Mouse (Mus musculus) cerebellum, adult 2 months (tissue): ENCODE data around the gene Gm45837.

Experiments
- CTCF ChIP-seq: fragments of 200-500 bp; IDR thresholded peaks from 2 replicates; pipeline ENCODE4 v1.5.1; 2011; ENCODE audit warnings: low read depth, mild to moderate bottlenecking, control low read depth, low read length, moderate library complexity, borderline replicate concordance; ENCODE audit not compliant: insufficient read depth
- POLR2A ChIP-seq: fragments of 200-500 bp; IDR thresholded peaks from 2 replicates; pipeline ENCODE4 v1.6.1; 2011; ENCODE audit warnings: low read length, control low read depth, borderline replicate concordance; ENCODE audit not compliant: insufficient read depth

DNA sequence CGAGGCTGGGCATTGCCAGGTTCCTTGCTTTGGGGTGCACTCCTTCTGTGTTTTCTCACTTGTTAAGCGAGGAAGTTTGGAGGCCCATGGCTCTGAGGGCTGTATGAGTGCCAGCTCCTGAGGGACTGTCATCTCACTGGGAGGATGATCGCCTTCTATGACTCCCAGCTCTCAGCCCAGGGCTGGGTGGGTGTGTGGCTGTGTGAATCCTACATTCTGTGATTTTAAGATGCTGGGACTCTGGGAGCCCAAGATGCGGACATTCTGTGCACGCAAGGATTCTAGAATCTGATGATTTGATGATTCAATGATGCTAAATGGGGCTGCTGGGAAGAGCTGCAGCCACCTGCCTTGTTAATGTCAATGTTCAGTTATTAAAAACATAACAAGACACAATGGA lies 46.6 kb downstream of the Gm45837 start:
- TF ChIP-seq CTCF (no peak), POLR2A (no peak)
